Mouse (Mus musculus): ENCODE measurements around the gene 4921530L21Rik.

Gene 4921530L21Rik

GRCm38 (mm10) chr14:95880954-95881353 lies at the start of gene 4921530L21Rik:
Gene 4921530L21Rik (plus strand): TSS chr14:95881254.
- DNase-seq (ENCODE audit: extremely low read depth, low read depth) = no peak

DNA sequence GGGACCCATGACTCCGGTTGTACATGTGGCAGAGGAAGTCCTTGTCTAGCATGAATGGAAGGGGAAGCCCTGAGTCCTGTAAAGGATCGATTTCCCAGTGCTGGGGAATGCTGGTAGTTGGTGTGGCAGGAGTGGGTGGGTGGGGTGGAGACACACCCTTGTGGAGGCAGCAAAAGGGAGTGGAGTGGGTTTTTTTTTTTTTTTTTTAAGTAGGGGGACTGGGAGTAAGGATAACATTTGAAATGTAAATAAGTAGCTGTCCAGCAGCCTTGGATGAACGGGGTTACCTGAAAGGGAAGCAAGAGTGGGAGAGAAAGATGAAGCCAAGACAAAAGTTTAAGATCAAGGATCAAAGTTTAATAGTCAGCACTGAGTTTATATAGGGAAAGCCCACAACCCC lies 47.2 kb upstream of the 4921530L21Rik start:
- DNase-seq (ENCODE audit: extremely low read depth, low read depth) = no peak

DNA sequence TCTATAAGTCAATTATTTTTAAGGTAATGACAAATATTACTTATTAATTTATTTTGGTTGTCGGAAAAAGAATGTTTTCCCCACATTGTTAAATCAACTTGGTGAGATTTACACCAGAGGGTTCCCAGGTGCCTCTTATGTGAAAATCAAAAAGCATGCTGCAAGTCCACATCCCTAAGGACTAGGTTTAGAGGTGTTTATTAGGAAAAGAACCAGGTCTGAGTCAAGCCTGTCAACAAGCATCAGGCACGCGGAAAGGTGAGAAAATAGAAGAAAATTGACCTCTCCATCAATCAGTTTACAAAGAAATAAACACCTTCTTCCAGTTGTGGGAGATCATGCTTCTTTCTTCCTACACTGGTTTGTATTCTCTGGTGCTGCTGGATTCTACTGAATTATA lies 18.1 kb upstream of the 4921530L21Rik start:
- DNase-seq (ENCODE audit: extremely low read depth, low read depth) = no peak

DNA sequence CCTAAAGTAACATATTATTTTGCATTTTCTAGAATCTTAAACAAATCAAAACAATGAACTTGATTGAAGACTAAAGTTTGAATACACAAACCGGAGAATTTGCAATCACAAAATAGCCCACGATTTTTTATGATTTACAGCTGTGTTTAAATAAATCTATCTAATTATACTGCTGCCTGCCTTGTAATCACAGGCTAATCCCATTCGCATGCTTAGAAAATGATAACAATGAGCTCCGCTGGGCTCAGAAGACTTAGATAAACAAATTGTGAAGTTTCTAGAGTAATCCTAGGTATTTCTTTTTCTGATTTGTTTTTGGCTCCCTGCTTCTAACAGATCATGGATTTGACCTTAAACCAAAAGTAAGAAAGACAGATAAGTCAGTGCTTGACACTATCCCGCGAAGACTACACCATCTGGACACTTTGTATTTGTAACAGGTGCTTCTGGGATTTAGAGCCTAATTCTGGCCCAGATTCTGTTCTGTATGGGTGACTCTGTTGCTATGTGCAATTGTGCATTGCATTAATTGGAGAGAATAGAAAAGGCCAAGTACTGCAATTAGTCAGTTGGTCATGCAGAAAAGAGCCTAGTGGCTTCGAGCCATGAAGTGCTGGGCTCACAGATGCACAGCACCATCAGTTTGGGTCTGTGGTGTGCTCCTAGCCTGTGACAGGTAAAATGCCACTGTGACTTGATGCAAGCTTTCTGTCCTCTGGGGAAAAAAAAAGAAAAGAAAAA lies 15.2 kb upstream of the 4921530L21Rik start:
- DNase-seq (ENCODE audit: extremely low read depth, low read depth) = no peak

GRCm38 (mm10) chr14:95872020-95872419 lies 9.0 kb upstream of the 4921530L21Rik start:
- peak; percentile 6 for DNase-seq (ENCODE audit: extremely low read depth, low read depth)

GRCm38 (mm10) chr14:95876785-95877510 lies 4.1 kb upstream of the 4921530L21Rik start:
- DNase-seq (ENCODE audit: extremely low read depth, low read depth) = no peak

GRCm38 (mm10) chr14:95877548-95877947 lies 3.5 kb upstream of the 4921530L21Rik start:
- no peak for DNase-seq (ENCODE audit: extremely low read depth, low read depth)

GRCm38 (mm10) chr14:95899458-95899857 lies 18.4 kb downstream of the 4921530L21Rik start:
- no peak for DNase-seq (ENCODE audit: extremely low read depth, low read depth)

DNA sequence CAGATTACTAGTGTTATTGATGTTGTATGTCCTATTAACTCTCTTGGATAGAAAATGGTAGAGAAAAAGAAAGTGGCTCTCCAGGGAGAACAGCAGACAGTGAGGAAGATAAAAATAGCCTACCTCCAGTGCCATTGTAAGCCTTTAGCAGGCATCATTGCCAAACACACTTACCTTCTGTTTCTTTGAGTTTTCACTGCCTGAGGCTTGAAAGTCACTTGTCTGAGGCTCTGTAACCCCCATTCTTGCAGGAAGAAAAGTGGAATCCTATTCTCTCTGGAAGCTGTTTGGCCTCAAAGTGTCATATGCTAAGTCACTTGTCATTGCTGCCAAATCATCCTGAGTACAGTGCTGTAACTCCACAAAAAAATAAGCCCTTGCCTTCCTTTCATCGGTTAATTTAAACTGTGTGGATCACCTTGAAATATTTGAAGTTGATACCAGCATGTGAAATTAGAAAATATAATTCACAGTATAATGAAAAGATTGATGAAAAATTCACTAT lies 23.6 kb downstream of the 4921530L21Rik start:
- no peak for DNase-seq (ENCODE audit: extremely low read depth, low read depth)

GRCm38 (mm10) chr14:95913293-95913692 lies 32.2 kb downstream of the 4921530L21Rik start:
- DNase-seq (ENCODE audit: extremely low read depth, low read depth) = no peak

DNA sequence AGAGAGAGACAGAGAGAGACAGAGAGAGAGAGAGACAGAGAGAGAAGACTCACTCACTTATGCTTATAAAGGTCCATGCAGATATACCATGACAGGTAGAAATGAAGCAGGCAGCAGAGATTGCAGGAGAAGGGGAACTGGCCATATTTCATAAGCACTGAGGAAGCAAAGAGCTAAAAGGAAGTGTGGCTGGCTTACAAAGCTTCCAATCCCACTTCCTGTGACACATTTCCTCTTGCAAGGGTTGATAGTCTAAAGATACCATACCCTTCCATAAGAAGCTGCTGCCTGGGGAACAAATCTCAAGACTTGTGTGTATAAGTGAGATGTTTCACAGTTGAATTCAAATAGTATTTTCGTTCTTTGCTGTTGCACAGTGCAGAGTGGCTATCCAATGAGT lies 45.7 kb downstream of the 4921530L21Rik start:
- no peak for DNase-seq (ENCODE audit: extremely low read depth, low read depth)

DNA sequence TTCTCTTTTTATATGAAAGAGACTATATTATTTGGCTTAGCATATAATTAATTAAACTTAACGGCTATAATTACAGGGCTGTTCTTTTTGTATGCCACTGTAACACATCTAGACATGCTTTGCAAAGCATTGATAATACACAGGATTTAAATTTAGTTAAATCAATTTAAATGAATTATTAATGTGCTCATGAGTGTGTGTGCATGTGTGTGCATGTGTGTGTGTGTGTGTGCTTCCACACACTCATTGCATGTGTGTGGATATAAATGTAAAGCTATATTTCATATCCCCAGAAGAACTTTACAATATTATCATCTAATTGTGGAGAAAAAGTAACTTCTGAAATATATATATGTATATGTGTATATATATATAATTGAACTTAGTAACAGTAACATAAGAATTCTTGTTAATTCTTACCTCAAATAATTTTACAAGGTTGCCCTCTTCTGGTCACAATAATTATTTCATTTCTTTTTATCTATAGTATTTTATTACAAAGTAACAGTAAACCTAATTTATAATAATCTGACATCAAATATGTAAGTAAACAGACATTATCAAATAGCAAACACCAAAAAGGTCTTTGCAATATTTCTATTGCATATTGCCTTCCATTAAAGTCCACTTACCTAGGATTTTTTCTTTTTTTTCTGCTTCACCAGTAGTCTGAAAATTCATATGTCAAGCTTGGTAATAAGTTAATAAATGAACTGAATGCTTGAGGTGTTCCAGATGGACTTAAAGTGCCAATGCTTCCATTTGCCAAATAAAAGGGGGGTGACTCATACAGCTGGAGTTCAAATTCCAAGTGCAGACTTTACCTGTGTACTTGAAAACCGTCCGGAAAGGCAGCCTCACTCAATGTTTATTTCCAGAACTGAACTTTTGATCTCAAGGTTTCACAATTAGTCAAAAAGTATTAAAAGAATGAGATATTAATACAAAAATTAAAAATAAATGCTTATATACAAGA lies 47.0 kb downstream of the 4921530L21Rik start:
- DNase-seq (ENCODE audit: extremely low read depth, low read depth) = no peak
